Mouse (Mus musculus) layer of hippocampus, postnatal 10 days (tissue): ENCODE data around the gene Sat2. TPM values are rescaled to one million over a fixed set of nuclear protein-coding genes. Genes with fewer than 3 reads are reported as not detected.
"Not testable (repeated sequence)": the region's sequence is repeated elsewhere in the genome, so short reads cannot be mapped to it uniquely, and the experiment has no call there.

Experiments
- DNase-seq, 2 experiments: peaks; one replicate each; pipeline ENCODE4 v3.0.0; 2021; ENCODE audit warnings: low spot score in 2 of 2
- total RNA-seq, 2 experiments: library from RNA; stranded (reverse); gene quantifications; 2 replicates each; pipeline ENCODE4 v1.2.3; 2021

Gene Sat2
- total RNA-seq, 2 experiments from 2014 or later, result 15.0 to 17.1 TPM

DNA sequence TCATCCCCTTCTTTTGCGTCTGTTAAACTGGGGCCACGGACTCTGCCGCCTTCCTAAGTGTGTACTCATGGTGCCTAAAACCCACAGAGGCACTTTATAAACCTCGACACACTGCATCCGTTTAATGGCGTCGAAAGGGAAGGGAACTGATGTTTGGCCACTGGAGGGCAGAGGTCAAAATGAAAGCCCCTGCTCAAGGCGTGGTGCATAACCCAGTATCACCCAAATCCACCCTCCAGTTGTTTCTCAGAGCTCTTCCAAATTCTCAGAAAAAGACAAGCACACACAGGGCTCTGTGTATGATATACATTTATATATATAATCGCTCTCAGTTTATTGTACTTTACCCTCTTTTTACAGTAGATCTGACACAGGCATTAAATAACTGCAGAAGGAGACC, 22.4 kb upstream of the Sat2 start:
- no peak for DNase-seq

DNA sequence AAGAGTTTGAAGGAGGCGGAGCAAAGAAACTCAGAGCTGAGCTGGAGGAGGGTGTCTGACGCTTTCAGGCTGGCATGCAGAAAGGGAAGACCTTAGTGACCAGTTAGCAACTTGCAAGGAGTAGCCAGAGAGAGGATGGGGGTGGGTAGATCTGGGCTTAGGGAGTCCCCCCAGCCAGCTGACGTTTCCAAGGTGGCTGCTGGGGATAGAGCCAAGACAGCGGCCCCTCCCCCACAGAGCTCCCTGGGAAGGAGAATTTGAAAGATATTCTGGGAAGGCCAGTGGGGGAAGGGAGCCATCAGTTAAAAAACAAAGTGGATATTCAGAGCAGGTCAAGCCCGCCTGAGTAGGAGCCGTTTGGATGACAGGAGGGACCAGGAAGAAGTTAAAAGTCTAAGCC, 21.7 kb upstream of the Sat2 start:
- peak; percentile 79 to 87 for DNase-seq

DNA sequence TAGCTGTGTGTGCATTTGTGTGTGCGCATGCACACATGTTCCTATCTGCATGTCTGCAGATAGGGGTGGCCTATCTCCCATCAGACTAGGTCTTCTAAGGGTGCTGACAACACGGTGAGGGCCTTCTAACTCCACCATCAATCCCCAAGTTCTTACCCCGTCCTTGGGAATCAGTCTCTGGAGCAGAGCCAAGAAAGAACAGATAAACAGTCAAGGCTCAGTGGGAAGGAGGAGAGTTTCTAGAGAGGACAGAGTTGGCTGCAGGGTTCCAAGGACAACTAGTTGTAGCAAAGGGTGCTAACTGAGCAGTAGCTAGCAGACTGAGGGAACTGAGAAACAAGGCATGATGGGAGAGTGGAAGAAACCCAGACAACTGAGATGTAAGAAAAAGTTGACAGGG, 20.1 kb upstream of the Sat2 start:
- no peak for DNase-seq

DNA sequence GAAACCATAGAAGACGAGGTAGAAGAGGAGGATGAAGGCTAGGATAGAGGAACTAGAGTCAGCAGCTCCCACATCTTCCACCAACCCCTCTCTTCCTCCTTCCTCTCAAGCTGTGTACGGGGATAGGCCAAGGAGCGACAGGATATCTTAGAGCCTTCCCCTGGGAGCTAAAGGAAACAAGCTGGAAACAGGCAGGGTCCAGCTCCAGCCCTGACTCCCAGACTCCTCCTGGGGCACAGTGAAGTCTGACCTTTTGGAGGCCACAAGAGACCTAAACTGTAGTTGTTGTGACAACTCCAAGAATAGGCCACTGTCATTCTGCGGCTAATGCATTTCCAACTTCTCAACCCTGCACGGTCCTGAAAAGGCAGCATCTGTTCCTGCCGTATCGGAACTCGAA, 18.3 kb upstream of the Sat2 start:
- no peak for DNase-seq

DNA sequence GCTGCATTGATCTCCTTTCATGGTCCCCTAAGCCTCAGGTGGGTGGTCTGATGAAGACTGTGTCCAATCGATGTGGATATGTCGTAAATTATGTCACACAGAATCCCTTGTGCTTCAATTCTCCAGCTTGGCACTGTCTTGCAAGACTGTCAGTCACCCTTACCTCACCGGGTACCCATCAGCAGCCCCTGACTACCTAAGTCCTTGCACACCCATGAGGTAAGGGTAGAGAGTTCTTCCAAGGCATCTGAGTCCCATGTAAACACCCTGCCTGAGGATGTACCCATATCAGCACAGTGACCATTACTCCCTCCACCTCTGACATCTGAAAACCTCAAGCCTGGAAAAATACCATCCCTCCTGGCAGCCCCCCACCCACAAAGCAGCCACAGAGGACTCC, 17.5 kb upstream of the Sat2 start:
- DNase-seq, result no peak

DNA sequence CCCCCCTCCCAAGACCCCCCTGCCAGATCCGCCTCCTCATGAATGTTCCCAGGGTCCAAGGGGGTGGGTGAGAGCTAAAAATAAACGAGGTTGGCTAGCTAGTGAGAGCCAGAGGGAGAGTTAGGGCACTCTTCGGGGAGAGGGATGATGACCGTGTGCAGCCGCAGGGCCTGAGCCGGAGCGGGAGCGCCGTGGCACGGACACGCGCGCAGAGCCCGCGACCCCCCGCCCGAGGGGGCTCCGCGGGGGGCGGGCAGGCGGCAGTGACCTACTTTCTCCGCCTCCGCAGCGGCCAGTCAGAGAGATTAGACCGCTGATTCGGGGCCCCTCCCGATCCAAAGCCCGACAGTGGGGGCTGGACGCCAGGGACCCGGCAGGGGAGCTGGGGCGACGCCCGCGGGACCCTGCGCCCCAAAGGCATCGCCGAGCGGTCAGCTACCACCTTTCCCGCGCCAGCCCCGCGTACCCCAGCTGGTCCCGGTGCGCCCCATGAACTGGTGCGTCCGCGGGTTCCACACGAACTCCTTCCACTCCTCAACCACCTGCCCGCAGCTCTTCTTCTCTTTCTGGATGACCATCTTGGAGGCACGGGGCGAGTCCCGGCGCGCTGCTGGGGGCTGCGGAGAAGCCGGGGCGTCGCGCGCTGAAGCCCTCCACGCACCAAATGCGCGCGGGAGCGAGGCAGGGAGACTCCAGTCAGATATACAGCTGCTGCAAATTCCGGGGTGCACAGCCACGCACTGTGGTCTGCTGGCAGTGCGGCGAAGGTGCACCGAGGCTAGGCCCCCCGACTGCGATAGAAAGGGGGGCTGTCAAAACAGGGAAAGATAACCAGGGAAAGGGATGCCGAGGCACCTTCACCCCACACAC, 16.8 kb upstream of the Sat2 start:
- peak; percentile 49 to 66 for DNase-seq

DNA sequence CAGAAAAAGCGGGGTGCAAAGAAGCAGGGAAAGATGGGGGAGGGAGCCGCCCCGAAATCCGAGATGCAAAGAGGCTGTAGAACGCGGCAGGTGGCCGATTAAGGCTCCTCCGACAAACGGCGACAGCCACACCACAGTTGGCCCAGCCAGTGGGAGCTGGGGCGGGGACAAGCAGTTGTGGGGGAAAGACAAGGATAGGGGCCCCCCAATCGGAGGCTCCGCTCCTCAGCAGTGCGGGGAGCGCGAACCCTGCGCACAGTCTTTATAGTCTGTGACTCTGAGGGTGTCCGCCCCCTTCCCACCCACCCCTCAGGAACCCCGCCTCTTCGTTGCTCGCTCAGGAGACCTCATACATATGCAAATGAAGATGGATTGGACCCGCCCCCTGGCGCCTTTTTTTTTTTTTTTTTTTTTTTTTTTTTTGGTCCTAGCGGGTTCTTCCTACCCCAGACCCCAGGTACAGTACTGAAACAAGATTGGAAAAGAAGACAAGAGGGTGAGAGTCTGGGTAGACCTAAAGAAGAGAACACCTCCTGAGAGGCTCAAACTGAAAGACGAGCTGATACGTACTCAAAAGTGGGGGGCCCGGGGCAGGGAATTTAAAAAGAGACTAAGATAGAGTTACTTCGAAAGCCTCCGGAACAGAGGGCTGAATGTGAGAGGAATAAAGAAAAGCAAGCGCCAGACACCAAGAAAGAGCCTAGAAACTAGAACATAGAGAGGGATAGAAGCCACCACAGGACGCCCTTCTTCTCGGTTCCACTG, 15.9 kb upstream of the Sat2 start, which contains the start of gene Atp1b2:
Gene Atp1b2, minus strand, starts transcription at position 217 of the 765 bp plus-strand sequence.
- peak; percentile 86 to 91 for DNase-seq

DNA sequence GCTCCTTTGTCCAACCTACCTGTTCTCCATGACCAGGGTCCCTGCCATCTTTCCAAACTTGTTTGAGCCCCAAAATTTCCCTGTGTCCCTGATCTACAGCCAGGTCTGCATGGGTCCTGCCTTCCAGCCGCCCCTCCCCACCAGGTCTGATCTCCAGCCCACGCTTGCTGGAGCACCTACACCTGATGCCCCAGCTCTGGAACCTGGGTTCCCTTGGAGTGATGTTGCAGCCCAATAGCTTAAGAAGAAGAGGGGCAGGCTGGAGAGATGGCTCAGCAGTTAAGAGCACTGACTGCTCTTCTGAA, 15.4 kb upstream of the Sat2 start:
- DNase-seq, result no peak

DNA sequence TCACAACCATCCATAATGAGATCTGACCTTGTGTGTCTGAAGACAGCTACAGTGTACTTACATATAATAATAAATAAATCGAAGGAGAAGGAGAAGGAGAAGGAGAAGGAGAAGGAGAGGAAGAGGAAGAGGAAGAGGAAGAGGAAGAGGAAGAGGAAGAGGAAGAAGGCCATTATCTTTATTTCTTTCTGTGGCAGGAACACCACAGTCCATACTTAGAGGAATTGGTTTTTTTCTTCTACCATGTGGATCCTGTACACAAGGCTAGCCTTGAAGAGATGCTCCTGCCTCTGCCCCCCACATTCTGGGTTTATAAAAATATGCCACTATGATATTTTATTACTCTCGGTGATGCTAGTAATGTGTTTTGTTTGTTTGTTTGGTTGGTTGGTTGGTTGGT, 15.0 kb upstream of the Sat2 start:
- DNase-seq, result no peak

DNA sequence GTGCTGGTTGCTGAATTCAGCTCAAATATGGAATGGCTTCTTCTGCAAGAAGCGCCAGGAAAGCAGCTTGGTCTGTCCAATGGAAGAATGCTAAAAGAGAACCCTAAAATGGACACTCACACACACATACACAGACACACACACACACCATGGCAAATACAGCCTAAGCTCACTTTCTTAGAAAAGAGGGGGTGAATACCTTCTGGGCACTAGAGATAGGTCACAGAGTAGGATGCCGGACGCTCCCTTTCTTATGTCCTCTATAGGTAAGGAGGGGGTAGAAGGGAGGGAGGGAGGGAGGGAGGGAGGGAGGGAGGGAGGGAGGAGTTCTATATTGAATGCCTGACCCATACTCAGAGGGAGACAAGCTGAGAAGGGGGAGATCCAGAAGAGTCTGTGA, 13.3 kb upstream of the Sat2 start:
- DNase-seq, result no peak

DNA sequence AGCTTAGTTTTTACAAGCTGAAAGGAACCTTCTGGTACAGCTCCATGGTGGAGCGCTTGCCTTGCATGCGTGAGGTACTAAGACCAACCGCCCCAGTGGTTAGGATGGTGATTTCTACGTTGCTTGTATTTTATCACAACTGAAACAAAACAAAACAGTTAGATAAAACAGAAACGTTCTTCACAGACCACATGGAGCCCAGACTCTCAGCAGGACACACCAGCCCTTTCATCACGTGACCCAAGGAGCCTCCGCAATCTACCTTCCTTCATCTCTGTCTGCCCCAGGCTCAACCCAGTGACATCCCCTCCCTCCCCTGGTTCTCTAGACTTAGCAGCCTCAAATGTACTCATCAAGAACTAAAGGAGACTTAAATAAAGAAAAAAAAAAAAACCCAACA, 12.4 kb upstream of the Sat2 start:
- DNase-seq, result no peak

DNA sequence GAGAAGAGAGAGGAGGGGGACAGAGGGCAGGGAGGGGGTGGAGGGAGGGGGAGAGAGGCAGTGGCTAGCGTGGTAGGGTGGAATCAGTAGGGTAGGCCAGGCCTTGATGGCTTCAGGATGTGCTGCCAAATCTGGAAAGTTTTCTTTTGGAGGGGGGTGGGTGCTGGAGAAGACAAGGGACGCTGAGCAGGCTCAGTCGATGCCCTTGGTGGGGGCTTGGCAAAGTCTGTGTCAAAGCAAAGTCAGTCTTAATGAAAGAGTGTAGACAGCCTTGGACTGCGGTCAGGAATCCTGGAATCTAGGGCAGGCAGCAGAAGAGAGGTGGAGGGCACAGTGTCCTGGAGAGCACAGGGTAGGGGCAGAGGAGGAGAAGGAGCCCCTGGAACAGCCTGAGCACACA, 10.9 kb upstream of the Sat2 start:
- DNase-seq, result no peak

DNA sequence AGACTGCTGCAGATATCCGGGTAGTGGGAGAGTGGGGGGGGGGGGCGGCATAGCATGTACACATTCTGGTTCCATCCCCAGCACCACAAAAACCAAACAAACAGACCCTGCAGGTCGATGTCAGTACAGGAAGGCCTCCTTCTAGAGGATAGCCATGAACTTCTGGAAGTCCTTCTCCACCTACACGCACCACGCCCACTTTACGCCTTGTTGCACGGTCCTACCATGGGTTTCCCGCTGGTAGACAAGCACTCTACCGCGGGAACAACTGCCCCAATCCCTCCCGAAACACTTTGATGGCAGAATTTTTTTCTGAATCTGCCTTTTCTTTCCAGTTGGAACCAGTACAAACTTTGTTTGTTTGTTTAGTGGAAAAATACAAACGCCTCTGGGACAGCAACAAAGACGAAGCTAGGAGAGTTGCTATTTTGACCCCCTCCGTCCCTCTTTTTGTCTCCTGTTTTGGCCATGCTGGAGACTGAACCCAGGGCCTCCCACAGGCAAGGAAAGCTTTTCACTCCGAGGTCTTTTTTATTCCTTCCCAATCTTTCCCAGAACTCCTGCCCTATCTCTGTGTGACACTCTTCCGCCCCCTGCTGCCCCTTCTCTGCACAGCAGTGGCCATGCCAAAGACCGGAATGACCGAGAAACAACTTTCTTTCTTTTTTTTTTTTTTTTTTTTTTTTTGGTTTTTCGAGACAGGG, 8.1 kb upstream of the Sat2 start:
- DNase-seq, result peak; percentile 89 to 90

DNA sequence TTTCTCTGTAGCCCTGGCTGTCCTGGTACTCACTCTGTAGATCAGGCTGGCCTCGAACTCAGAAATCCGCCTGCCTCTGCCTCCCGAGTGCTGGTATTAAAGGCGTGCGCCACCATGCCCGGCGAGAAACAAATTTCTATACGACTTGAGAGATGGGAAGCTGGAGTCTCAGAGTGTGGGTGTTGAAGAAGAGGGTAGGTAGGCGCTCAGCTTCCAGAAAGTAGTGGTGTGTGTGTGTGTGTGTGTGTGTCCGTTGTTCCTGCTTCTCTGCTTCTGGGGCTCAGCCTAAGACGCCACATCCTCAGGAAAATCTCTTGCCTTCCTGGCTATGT, 7.6 kb upstream of the Sat2 start:
- DNase-seq, result not testable (repeated sequence)

DNA sequence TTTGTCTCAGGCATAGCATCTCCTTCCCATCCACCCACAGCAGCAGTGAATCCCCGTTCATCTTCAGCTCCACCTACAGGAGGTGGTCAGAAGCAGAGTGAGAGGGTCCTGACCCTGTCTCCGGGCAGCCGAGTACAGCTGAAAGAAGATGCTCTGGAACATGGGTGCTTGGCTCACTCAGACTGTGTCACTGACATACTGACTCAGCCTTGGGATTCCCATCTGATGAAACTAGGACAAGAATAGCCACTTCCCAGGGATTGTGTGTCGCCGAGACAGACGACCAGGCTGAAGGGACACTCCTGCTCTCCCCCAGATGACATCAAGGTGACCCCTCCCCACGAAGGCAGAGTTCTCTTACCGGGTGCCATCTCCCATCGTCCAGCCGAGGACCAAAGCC, 5.0 kb upstream of the Sat2 start:
- DNase-seq, result no peak

DNA sequence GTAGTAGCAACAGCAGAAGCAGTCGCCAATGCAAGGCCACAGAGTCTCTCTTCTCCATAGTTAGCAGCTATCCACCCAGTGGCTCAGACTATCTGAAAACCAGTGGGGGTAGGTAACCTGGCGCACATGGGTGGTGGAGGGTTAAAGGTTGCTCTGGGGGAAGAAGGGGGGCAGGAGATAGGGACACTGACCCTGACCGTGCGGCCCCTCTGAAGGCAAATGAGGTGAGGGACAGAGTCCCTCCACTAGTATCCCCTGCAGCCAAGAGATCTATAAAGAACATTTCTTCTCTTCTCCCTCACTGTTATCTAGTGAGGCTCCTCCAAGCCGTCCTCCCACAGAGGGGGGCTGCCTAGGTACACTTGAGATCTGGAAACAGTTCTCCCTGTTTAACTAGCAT, 4.0 kb upstream of the Sat2 start, which contains the start of gene Shbg:
Gene Shbg, minus strand, starts transcription at position 101 of the 400 bp plus-strand sequence.
- DNase-seq, result no peak

DNA sequence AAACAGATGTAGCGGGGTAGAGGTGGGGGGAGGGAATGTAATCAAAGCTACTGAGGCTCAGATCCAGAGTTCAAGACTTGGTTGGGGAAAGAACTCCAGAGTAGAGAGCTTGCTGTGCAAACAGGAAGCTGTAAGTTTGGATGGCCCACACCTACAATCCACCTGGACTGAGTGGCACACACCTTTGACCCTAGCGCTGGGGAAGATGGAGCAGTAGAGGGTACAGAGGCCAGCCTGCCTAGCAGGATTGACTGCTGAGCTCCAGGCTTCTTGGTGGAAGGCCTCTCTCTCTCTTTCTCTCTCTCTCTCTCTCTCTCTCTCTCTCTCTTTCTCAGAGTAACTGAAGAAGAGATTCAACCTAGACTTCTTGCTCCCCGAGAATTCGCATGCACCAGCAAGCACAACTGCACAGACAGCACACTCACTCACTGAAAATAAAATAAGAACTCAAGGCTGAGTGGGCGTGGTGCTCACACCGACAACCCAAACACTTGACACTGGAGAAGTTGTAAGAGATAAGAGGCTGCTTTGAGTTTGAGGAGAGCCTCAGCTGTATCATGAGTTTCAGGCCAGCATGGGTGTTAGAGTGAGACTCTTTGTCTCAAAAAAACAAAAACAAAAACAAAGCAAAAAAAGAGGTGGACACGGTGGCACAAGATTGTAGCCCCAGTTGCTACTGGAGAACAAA, 1.3 kb upstream of the Sat2 start:
- DNase-seq, result no peak

DNA sequence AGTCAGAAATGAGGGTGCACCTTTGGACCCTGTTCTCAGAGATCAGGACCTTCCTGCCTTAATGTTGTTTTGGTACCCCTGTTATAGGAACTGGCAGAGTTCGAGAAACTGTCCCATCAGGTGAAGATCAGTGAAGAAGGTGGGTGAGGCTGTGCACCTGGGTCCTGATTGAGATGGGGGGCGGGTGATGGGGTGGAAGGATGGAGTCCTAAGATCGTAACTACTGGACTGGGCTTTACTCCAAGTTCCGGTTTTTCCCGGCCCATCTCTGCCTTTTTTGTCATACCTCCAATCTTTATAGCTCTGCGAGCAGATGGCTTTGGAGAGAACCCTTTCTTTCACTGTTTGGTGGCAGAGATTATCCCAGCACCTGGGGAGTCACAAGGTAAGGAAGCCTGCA, 582 bp downstream of the Sat2 start:
- DNase-seq, result peak in 1 of 2 experiments; percentile 24

DNA sequence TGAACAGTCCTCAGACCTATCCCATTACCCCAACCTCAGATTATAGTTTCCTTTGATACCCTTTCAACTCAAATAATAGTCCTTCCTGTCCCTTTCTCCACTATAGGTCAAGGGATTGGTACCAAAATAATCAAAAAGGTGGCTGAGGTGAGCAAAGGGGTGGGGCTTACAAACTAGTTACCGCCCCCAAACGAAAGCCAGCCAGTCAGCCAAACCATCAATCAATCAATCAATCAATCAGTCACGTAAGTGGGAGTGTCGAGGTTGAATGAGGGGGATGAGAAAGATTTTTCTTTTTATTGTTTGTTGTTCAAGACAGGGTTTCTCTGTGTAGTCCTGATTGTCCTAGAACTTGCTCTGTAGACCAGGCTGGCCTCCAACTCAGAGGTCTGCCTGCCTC, 1.2 kb downstream of the Sat2 start:
- no peak for DNase-seq

DNA sequence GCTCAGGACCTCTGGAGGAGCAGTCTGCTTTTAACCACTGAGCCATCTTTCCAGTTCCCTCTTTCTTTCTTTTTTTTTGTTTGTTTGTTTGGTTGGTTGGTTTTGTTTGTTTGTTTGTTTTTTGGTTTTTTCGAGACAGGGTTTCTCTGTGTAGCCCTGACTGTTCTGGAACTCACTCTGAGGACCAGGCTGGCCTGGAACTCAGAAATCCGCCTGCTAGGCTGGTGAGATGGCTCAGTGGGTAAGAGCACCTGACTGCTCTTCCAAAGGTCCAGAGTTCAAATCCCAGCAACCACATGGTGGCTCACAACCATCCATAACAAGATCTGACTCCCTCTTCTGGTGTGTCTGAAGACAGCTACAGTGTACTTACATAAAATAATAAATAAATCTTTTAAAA, 2.5 kb downstream of the Sat2 start:
- not testable (repeated sequence) for DNase-seq

DNA sequence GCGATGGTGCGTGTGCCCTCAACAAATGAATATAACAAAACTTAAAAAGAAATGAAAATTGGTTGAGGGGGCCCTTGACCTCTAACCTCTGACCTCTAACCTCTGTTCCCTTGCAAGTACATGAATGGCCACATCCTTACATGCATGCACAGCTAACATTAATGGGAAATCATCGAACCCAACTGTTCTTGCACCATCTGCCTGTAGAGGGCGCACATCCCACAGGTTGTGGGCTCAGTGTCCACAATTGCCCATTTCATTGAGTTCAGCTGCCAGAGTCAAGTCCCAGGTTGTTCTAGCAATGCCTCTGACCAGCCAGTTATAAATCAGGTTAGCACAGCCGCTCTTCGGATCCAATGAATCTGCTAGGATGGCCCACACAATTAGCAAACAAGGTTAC, 6.5 kb downstream of the Sat2 start:
- peak; percentile 75 to 77 for DNase-seq

DNA sequence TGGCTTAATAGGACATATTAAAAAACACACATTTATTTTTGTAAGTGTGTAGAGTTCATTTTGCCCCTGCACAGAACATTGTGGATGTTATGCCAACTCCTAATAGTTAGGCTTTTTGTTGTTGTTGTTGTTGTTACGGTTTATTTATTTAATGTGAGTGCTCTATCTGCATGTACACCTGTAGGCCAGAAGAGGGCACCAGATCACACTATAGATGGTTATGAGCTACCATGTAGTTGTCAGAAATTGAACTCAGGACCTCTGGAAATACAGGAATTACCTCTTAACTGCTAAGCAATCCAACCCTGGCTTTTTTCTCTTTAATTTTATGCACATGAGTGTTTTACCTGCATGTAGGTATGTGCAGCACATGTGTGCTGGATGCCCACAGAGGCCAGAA, 8.0 kb downstream of the Sat2 start:
- no peak for DNase-seq
